9 mouse cellular contexts compared by ENCODE assay signal in the genomic region with DNA sequence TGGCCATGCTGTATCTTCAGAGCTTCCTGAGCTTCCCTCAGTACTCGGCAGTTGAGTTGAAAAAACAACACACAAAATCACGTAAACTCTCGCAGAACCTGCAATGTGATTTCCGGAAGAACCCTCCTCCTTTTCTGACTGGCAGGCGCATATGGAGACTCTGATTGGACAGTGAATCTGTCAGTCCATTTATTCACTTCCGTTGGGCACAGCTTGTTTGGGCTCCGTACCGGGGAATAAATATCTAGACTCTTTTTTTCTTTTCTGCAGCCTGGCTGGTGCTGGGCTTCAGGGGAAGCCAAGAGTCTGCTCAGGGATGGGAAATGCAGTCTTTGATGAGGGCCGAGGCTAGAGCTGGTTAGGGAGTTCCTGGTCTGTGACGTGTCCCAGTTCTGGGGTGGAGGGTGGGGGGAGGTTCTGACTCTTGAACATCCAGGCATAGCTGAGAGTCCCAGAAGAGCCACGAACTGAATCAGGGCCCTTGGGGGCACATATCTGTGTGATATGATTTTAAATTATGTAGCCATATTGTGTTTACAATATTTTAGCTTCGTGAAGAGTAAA. TPM values are rescaled to one million over a fixed set of nuclear protein-coding genes. Genes with fewer than 3 reads are reported as not detected.
DNase-seq lines count a peak whose midpoint lies in the region; ATAC-seq and TF ChIP-seq lines count a peak whose summit lies in the region.
"Not testable (repeated sequence)": the region's sequence is repeated elsewhere in the genome, so short reads cannot be mapped to it uniquely, and the experiment has no call there.
"Had no signal": no experiment of that assay in that cellular context is flagged by ENCODE, and none has a peak within 500 bp of the region (broad histone marks: within the 10 kb centered on the region; RNA-seq: fewer than 3 reads in every experiment).

A gene (minus strand): TSS at position 109 of the 564 bp plus-strand sequence.

- not testable (repeated sequence) for H3K9ac ChIP-seq in forebrain, embryonic 11.5 days (ENCODE audit: low read length); heart, embryonic 16.5 days (ENCODE audit: low read length)
- H3K9ac ChIP-seq in liver, adult 2 months (ENCODE audit: low read depth, low read length): peak within 1 kb of the TSS; percentile 62

- not testable (repeated sequence) for H3K9me3 ChIP-seq in forebrain, embryonic 11.5 days (ENCODE audit: control insufficient read depth, low read length); heart, embryonic 16.5 days (replicated peaks; ENCODE audit: control insufficient read depth, low read length)

- TF ChIP-seq CTCF in liver, adult 2 months (IDR thresholded peaks at IDR 0.05; ENCODE audit: low read depth, low read length): not testable (repeated sequence)

- peak; percentile 90 for ATAC-seq in forebrain, embryonic 11.5 days (replicated peaks; ENCODE audit: low FRiP score)
- peak; percentile 86 for ATAC-seq in heart, embryonic 16.5 days (replicated peaks; ENCODE audit: extremely low read depth, insufficient read depth, low FRiP score)

- H3K4me2 ChIP-seq in forebrain, embryonic 11.5 days (ENCODE audit: low read depth, low read length, severe bottlenecking): not testable (repeated sequence)
- H3K4me2 ChIP-seq in heart, embryonic 16.5 days (ENCODE audit: low read depth, low read length): 0 out of 2 replicates have a peak within 1 kb of the TSS, but pooled peaks have one; percentile 12

- not testable (repeated sequence) for TF ChIP-seq POLR2A in liver, adult 2 months (IDR thresholded peaks at IDR 0.05; ENCODE audit: extremely low read depth, insufficient read depth, low read length)

- not testable (repeated sequence) for H3K27ac ChIP-seq in forebrain, embryonic 11.5 days (ENCODE audit: low read depth, low read length); heart, embryonic 16.5 days (ENCODE audit: low read length)
- peak within 1 kb of the TSS; percentile 73 for H3K27ac ChIP-seq in liver, adult 2 months (replicated peaks; ENCODE audit: insufficient read depth, low read depth, low read length)

- peak; percentile 57 to 62 for DNase-seq in B cell, adult 2 months
- peak; percentile 36 for DNase-seq in brain, embryonic 18.5 days (ENCODE audit: low read depth, low spot score)
- not testable (repeated sequence) for DNase-seq in forebrain, embryonic 11.5 days (ENCODE audit: low spot score)
- DNase-seq in kidney, postnatal 14 days: peak; percentile 73
- DNase-seq in liver, adult 2 months (ENCODE audit: extremely low read depth, low read depth, low spot score): peak; percentile 69
- peak; percentile 7 to 39 for DNase-seq in monocyte, adult 2 months (ENCODE audit: low read depth in 1 of 2, low spot score in 2 of 2)
- peak; percentile 7 to 21 for DNase-seq in spleen, postnatal 10 days (ENCODE audit: low spot score in 2 of 2)

- not testable (repeated sequence) for H3K4me1 ChIP-seq in forebrain, embryonic 11.5 days (replicated peaks; ENCODE audit: control insufficient read depth, insufficient read depth, low read length); heart, embryonic 16.5 days (ENCODE audit: control insufficient read depth, insufficient read depth, low read length); liver, adult 2 months (ENCODE audit: control insufficient read depth, insufficient read depth, low read length)

- H3K4me3 ChIP-seq in forebrain, embryonic 11.5 days (ENCODE audit: low read depth, low read length): peak within 1 kb of the TSS; percentile 12; the same call in 1 of the 2 replicates
- peak within 1 kb of the TSS; percentile 41 for H3K4me3 ChIP-seq in heart, embryonic 16.5 days (ENCODE audit: low read length)
- peak within 1 kb of the TSS; percentile 61 for H3K4me3 ChIP-seq in liver, adult 2 months (ENCODE audit: insufficient read depth, low read depth, low read length)

- H3K27me3 ChIP-seq in forebrain, embryonic 11.5 days (ENCODE audit: control insufficient read depth, insufficient read depth, low read length); heart, embryonic 16.5 days (ENCODE audit: control insufficient read depth, insufficient read depth, low read length); liver, adult 2 months (ENCODE audit: control insufficient read depth, insufficient read depth, low read length): not testable (repeated sequence)

- H3K79me2 ChIP-seq in liver, adult 2 months (ENCODE audit: control insufficient read depth, insufficient read depth, low read length): not testable (repeated sequence)

- H3K36me3 ChIP-seq in forebrain, embryonic 11.5 days (ENCODE audit: control insufficient read depth, insufficient read depth, low read length); heart, embryonic 16.5 days (ENCODE audit: control insufficient read depth, insufficient read depth); liver, adult 2 months (ENCODE audit: control insufficient read depth, insufficient read depth, low read length): not testable (repeated sequence)

- WGBS in forebrain, embryonic 11.5 days: 42% methylated on average over 11 of the region's 12 CpGs
- WGBS in heart, embryonic 16.5 days: 30% methylated on average over 11 of the region's 12 CpGs
- 35% methylated on average over 11 of the region's 12 CpGs for WGBS in liver, adult 2 months

RNA-seq across cellular contexts. Expression of the gene that starts here (rescaled TPM):
- 2.7 and 3.0 TPM in 2 replicates for polyA plus RNA-seq in forebrain, embryonic 11.5 days (2014; fragmentation: Nextera tagmentation; extraction: Ambion mirVana)
- 2.3 and 2.4 TPM in 2 replicates for polyA plus RNA-seq in heart, embryonic 16.5 days (2015; fragmentation: Nextera tagmentation; extraction: Ambion mirVana)
- total RNA-seq in liver, adult 2 months (2014; rRNA removed): 1.9 and 2.0 TPM in 2 replicates
- polyA plus RNA-seq in liver, adult 2 months (2012; rRNA removed): 0.06 and 0.20 TPM in 2 replicates
- total RNA-seq: CH12.LX had no signal
